Mouse (Mus musculus) thymus, adult 2 months (tissue): ENCODE data around the gene Map3k21. TPM values are rescaled to one million over a fixed set of nuclear protein-coding genes. Genes with fewer than 3 reads are reported as not detected.

Source experiments
- DNase-seq: peaks from one replicate; pipeline ENCODE4 v3.0.0; 2021
- H3K27ac ChIP-seq: fragments of 200-500 bp; 2 replicates; pipeline ENCODE4 v1.5.1; 2012; ENCODE audit warnings: low read length, control low read depth; ENCODE audit not compliant: control insufficient read depth, insufficient read depth
- H3K27me3 ChIP-seq: fragments of 200-500 bp; 2 replicates; pipeline ENCODE4 v1.6.1; 2012; ENCODE audit warnings: mild to moderate bottlenecking, low read length, moderate library complexity, mixed read lengths; ENCODE audit not compliant: control insufficient read depth, insufficient read depth
- H3K36me3 ChIP-seq: fragments of 200-500 bp; 2 replicates; pipeline ENCODE4 v1.6.1; 2012; ENCODE audit warnings: mild to moderate bottlenecking, low read length, moderate library complexity; ENCODE audit not compliant: control insufficient read depth, insufficient read depth
- H3K4me1 ChIP-seq: fragments of 200-500 bp; replicated peaks from 2 replicates; pipeline ENCODE4 v1.6.1; 2012; ENCODE audit warnings: low read length; ENCODE audit not compliant: control insufficient read depth, insufficient read depth
- H3K4me3 ChIP-seq: fragments of 200-500 bp; 2 replicates; pipeline ENCODE4 v1.5.1; 2012; ENCODE audit warnings: mild to moderate bottlenecking, low read length, control low read depth, moderate library complexity; ENCODE audit not compliant: control insufficient read depth, insufficient read depth
- CTCF ChIP-seq: fragments of 200-500 bp; IDR thresholded peaks from 2 replicates; pipeline ENCODE4 v1.5.1; 2012; ENCODE audit warnings: mild to moderate bottlenecking, control low read depth, low read length, moderate library complexity, borderline replicate concordance; ENCODE audit not compliant: control insufficient read depth, poor library complexity, insufficient read depth; ENCODE audit errors: extremely low read depth
- POLR2A ChIP-seq: fragments of 200-500 bp; IDR thresholded peaks from 2 replicates; pipeline ENCODE4 v1.6.1; 2012; ENCODE audit warnings: mild to moderate bottlenecking, low read length, control low read depth, moderate library complexity; ENCODE audit not compliant: control insufficient read depth, poor library complexity, insufficient read depth; ENCODE audit errors: extremely low read depth
- WGBS: fragments of 180-500 bp; shearing (Covaris S2); methylation state at CpG from one replicate; pipeline ENCODE4 v1.1.7; 2018; 5-methylcytosine and 5-hydroxymethylcytosine counted together
- polyA plus RNA-seq: library from polyadenylated mRNA; depleted of rRNA; stranded (reverse); fragments of >200 nt; gene quantifications from 2 replicates; pipeline ENCODE4 v1.2.3, GENCODE M21; 2012

Map3k21 gene
- polyA plus RNA-seq, 1 experiment, result 0.03 TPM

DNA sequence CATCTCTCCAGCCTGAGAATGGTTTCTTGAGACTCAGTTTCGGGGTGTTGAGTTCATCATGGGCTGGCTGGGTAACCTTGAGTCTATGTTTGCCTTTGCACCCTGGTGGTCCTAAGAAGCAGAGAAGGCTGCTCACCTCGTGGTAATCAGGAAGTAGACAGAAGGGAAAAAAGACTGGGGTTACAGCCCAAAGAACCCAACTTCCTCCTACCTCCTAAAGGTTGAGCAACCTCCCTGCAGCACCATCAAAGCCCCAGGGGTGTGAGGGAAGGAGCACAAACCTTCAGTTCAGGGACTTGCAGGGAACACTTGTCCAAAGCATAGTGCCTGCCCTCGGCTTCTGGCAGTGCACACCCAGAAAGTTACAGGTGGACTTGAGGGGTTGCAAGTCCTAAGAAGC is 73.3 kb downstream of the Map3k21 start:
- H3K36me3 ChIP-seq, result no peaks in the 10 kb centered on the region
- no peaks in the 10 kb centered on the region for H3K27me3 ChIP-seq
- TF ChIP-seq CTCF (no peak), POLR2A (no peak)
- no peak overlapping the region for H3K4me3 ChIP-seq
- no peak for DNase-seq
- H3K27ac ChIP-seq, result no peak overlapping the region
- WGBS, result 42% methylated on average over 3 of the region's 3 CpGs
- no peaks in the 10 kb centered on the region for H3K4me1 ChIP-seq

DNA sequence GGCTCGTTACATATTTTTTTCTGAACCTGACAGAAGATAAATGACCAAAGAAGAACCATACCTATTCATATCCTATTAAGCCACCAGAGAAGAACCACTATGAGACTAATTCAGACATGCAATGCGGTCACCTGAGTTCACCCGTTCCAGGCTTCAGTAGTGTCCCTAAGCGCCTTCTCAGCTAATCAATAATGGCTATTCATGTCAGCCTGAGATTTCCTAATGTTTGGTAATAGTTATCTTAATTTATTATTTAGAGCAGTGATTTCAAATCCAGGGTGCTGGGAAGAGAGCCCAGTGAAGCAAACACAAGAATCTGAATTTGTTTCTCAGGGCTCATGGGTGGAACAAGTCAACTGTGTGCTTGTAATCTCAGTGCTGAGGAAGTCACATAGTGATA is 73.9 kb downstream of the Map3k21 start:
- no peak for DNase-seq
- WGBS, result 95% methylated on average over 4 of the region's 4 CpGs
- Histone ChIP-seq H3K4me3 (no peak overlapping the region), H3K36me3 (no peaks in the 10 kb centered on the region), H3K27me3 (no peaks in the 10 kb centered on the region), H3K27ac (no peak overlapping the region), H3K4me1 (no peaks in the 10 kb centered on the region)
- TF ChIP-seq CTCF (no peak), POLR2A (no peak)

- TF ChIP-seq POLR2A (no peak), CTCF (no peak)
- Histone ChIP-seq H3K4me3 (no peak overlapping the region), H3K36me3 (no peaks in the 10 kb centered on the region), H3K4me1 (no peaks in the 10 kb centered on the region), H3K27ac (no peak overlapping the region), H3K27me3 (no peaks in the 10 kb centered on the region)
- DNase-seq, result no peak
- 97% methylated on average over 2 of the region's 2 CpGs for WGBS
Observed at GRCm38 (mm10) chr8:125985364-125985763, 75.1 kb downstream of the Map3k21 start.

DNA sequence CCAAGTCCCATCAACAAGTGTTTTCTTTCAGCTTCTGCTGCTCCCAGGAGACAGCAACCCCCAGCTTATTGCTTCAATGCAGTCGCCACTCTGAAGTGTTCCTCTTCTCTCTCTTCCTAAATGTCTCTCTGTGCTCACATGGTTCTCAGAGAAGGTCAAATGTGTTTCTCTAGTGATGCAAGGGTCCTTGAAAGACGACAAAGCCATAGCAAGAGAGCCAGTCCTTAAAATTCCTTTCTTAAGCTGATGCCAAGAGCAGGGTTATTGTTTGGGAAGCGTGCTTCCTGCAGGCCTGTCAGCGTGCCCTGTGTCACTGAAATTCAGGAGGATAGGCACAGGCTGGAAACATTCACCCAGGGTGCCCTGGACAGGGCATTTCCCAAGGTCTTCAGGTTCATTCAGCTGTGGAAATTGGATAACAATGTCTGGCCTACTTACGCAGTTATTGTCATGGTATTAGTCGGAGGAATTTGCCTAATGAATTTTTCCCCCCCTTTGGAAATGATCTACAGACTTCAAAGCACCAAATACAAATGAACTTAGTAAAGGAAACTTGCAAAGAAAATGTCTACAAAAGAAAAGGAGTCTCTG is 76.8 kb downstream of the Map3k21 start:
- no peaks in the 10 kb centered on the region for H3K4me1 ChIP-seq
- H3K27ac ChIP-seq, result no peak overlapping the region
- DNase-seq, result no peak
- no peaks in the 10 kb centered on the region for H3K36me3 ChIP-seq
- no peaks in the 10 kb centered on the region for H3K27me3 ChIP-seq
- TF ChIP-seq CTCF (no peak), POLR2A (no peak)
- H3K4me3 ChIP-seq, result no peak overlapping the region
- 88% methylated on average over 6 of the region's 6 CpGs for WGBS

DNA sequence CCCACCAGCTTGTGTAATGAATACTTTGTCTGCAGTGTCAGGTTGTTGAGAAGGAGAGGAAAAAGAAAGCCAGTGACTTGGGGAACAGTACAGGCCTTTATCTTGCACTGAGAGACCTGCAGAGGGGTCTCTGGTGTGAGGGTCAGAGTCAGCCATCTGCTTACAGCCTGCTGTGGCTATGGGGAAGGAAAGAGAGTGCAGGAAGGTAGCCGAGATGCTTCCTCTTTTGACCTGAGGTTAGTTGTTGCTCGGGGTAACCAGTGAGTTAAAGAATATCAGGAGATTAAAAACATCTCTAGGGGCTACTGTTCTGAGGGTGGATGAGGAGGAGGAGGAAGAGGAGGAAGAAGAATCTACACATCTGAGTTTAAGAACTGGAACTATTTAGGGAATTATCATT is 77.7 kb downstream of the Map3k21 start:
- no peaks in the 10 kb centered on the region for H3K4me1 ChIP-seq
- H3K27ac ChIP-seq, result no peak overlapping the region
- no peaks in the 10 kb centered on the region for H3K27me3 ChIP-seq
- no peak for DNase-seq
- no peaks in the 10 kb centered on the region for H3K36me3 ChIP-seq
- TF ChIP-seq CTCF (no peak), POLR2A (no peak)
- no peak overlapping the region for H3K4me3 ChIP-seq
- 7% methylated on average over 2 of the region's 2 CpGs for WGBS

DNA sequence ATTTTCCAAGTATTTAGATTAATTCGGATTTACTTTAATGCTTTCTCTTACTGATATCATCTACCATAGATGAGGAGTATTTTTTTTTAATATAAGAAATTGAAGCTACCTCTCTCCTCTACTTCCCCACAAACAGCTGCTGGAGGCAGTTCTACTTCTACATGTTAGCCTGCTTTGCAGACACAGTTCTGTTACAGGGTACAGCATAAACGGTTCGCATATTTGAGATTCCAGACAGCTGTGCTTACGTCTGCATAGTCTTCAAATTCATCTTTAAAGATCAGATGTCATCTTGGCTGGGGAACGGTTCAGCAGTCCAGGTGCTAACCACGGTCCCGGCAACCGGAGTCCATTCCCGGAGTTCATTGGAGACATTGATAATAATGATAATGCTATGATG is 83.4 kb downstream of the Map3k21 start:
- TF ChIP-seq CTCF (no peak), POLR2A (no peak)
- Histone ChIP-seq H3K4me3 (no peak overlapping the region), H3K27me3 (peaks cover 7% of the 10 kb centered on the region; the same call in 1 of the 2 replicates), H3K27ac (no peak overlapping the region), H3K36me3 (no peaks in the 10 kb centered on the region), H3K4me1 (no peaks in the 10 kb centered on the region)
- WGBS, result 78% methylated on average over 9 of the region's 9 CpGs
- DNase-seq, result no peak
